Mouse (Mus musculus): ENCODE data around the gene Megf9.
A peak's percentile ranks its signal among the peaks of the same experiment; 100 is the strongest.

Megf9 gene

GRCm38 (mm10) chr4:70412126-70412525, 122.7 kb downstream of the Megf9 start:
- DNase-seq (ENCODE audit: low spot score), result no peak

GRCm38 (mm10) chr4:70409994-70410721, 124.6 kb downstream of the Megf9 start, which contains the start of gene Cdk5rap2:
TSS of gene Cdk5rap2 (minus strand) at chr4:70410443.
- peak; percentile 96 for DNase-seq (ENCODE audit: low spot score)

GRCm38 (mm10) chr4:70409456-70409855, 125.3 kb downstream of the Megf9 start:
- no peak for DNase-seq (ENCODE audit: low spot score)

GRCm38 (mm10) chr4:70402109-70402819, 132.5 kb downstream of the Megf9 start:
- DNase-seq (ENCODE audit: low spot score), result no peak

GRCm38 (mm10) chr4:70399476-70399875, 135.3 kb downstream of the Megf9 start:
- DNase-seq (ENCODE audit: low spot score), result no peak

- no peak for DNase-seq (ENCODE audit: low spot score)
Measured at GRCm38 (mm10) chr4:70399074-70399473, 135.7 kb downstream of the Megf9 start.

GRCm38 (mm10) chr4:70398088-70398487, 136.7 kb downstream of the Megf9 start:
- DNase-seq (ENCODE audit: low spot score), result no peak

GRCm38 (mm10) chr4:70396701-70397100, 138.1 kb downstream of the Megf9 start:
- no peak for DNase-seq (ENCODE audit: low spot score)

- DNase-seq (ENCODE audit: low spot score), result no peak
Measured at GRCm38 (mm10) chr4:70394736-70395135, 140.1 kb downstream of the Megf9 start.

GRCm38 (mm10) chr4:70391760-70392372, 142.9 kb downstream of the Megf9 start:
- DNase-seq (ENCODE audit: low spot score), result no peak

- no peak for DNase-seq (ENCODE audit: low spot score)
Measured at GRCm38 (mm10) chr4:70391073-70391472, 143.7 kb downstream of the Megf9 start.

- DNase-seq (ENCODE audit: low spot score), result no peak
Measured at GRCm38 (mm10) chr4:70386206-70386605, 148.6 kb downstream of the Megf9 start.

- DNase-seq (ENCODE audit: low spot score), result no peak
Measured at GRCm38 (mm10) chr4:70377359-70377758, 157.4 kb downstream of the Megf9 start.
